Mouse (Mus musculus) spleen, adult 2 months (tissue): Measurements from ENCODE around the gene Hacd4.

Experiments
- CTCF ChIP-seq: fragments of 200-500 bp; IDR thresholded peaks from 2 replicates; pipeline ENCODE4 v1.5.1; 2011; ENCODE audit warnings: mild to moderate bottlenecking, inconsistent platforms; ENCODE audit not compliant: insufficient read depth, insufficient read length, insufficient replicate concordance; ENCODE audit errors: extremely low read depth
- POLR2A ChIP-seq: fragments of 200-500 bp; IDR thresholded peaks from 2 replicates; pipeline ENCODE4 v1.6.1; 2011; ENCODE audit warnings: low read depth, low read length, inconsistent platforms

- no peak for TF ChIP-seq CTCF
- no peak for TF ChIP-seq POLR2A
Measured at GRCm38 (mm10) chr4:88412331-88412730, 26.4 kb downstream of the Hacd4 start.
